Mouse (Mus musculus) E14TG2a.4 (cell line): ENCODE data around the gene Nr3c2.

Experiments
- H3K27me3 ChIP-seq: 2 replicates; pipeline ENCODE4 v1.6.1; 2014; ENCODE audit warnings: low read length, control low read depth; ENCODE audit not compliant: insufficient read depth
- H3K36me3 ChIP-seq: 2 replicates; pipeline ENCODE4 v1.6.1; 2014; ENCODE audit warnings: low read length, control low read depth; ENCODE audit not compliant: insufficient read depth
- H3K4me1 ChIP-seq: replicated peaks from 2 replicates; pipeline ENCODE4 v1.6.1; 2014; ENCODE audit warnings: low read depth, low read length, control low read depth
- H3K4me3 ChIP-seq: replicated peaks from 2 replicates; pipeline ENCODE4 v1.5.1; 2014; ENCODE audit warnings: mild to moderate bottlenecking, low read length
- H3K9me3 ChIP-seq: 2 replicates; pipeline ENCODE4 v1.6.1; 2014; ENCODE audit warnings: low read length, control low read depth
- CTCF ChIP-seq: conservative IDR thresholded peaks from 2 replicates; pipeline ENCODE4 v1.5.1; 2014; ENCODE audit warnings: low read length
- NANOG ChIP-seq: IDR thresholded peaks from 2 replicates; pipeline ENCODE4 v1.6.1; 2014; ENCODE audit warnings: borderline replicate concordance, low read length, mixed read lengths
- POU5F1 ChIP-seq: IDR thresholded peaks from 2 replicates; pipeline ENCODE4 v1.6.1; 2014; ENCODE audit warnings: low read length, borderline replicate concordance

The Nr3c2 gene

DNA sequence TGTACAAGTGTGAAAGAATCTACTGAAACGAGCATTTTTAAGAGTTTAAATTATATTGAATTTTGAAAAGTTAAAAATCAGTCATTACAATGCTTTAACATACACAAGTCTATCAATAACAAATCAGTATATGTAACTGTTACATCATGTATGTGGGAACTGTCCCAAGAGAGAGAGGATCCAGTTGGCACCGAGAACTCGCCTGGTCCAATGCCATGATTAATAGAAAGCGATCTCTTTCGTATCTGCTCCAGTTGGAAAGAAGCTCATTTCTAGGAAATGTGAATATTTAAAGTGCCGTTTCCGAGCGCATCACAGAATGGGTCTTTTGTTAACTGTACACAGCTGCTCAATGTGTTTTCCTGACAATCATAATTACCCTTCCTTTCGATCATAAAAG lies 288.5 kb downstream of the Nr3c2 start:
- TF ChIP-seq NANOG, result no peak
- TF ChIP-seq POU5F1, result no peak
- no peak for TF ChIP-seq CTCF
- H3K9me3 ChIP-seq, result no peaks in the 10 kb centered on the region
- no peaks in the 10 kb centered on the region for H3K4me1 ChIP-seq
- H3K4me3 ChIP-seq, result no peak overlapping the region
- no peaks in the 10 kb centered on the region for H3K36me3 ChIP-seq
- peaks cover 24% of the 10 kb centered on the region for H3K27me3 ChIP-seq

DNA sequence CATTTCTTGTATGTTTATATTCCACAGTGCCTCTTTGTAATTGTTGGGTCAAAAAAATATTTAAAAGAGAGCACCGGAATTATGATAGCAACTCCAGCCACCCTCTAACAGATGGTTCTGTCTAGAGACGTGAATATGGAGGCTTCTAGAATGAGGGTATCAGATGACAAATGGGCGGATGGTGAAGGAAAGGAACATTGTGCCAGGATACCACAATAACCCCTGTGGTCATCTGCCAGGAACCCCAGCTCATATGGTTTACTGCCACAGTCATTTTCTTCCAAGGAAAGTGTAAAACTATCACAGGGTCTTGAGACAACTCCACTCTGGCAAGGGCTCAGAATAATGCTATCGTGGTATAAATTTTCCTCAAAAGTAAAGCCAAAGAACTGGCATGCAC lies 289.1 kb downstream of the Nr3c2 start:
- Histone ChIP-seq H3K9me3 (no peaks in the 10 kb centered on the region), H3K4me1 (no peaks in the 10 kb centered on the region), H3K36me3 (no peaks in the 10 kb centered on the region), H3K27me3 (peaks cover 24% of the 10 kb centered on the region), H3K4me3 (no peak overlapping the region)
- no peak for TF ChIP-seq CTCF
- TF ChIP-seq POU5F1, result no peak
- TF ChIP-seq NANOG, result no peak

DNA sequence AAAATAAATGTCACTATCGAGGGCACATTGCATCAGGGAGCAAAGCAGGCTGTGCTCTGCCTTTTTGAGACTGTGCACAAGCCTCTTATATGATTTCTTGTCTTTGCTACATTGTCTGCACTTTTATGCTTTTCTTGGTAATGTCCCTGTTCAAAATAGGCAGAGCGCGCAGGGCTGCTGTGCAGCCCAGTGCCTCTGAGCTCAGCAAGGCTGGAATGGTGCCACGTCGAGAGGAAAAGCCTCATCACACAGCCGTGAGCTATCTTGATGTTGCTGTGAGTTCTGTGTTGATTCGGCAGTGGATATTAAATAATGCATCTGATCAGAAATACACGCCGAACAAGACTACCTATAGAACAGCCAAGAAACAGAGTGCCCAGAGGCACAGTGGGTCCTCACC lies 290.1 kb downstream of the Nr3c2 start:
- no peak overlapping the region for H3K4me3 ChIP-seq
- TF ChIP-seq NANOG (no peak), CTCF (no peak), POU5F1 (no peak)
- H3K9me3 ChIP-seq, result no peaks in the 10 kb centered on the region
- H3K4me1 ChIP-seq, result no peaks in the 10 kb centered on the region
- peaks cover 21% of the 10 kb centered on the region for H3K27me3 ChIP-seq
- H3K36me3 ChIP-seq, result no peaks in the 10 kb centered on the region

DNA sequence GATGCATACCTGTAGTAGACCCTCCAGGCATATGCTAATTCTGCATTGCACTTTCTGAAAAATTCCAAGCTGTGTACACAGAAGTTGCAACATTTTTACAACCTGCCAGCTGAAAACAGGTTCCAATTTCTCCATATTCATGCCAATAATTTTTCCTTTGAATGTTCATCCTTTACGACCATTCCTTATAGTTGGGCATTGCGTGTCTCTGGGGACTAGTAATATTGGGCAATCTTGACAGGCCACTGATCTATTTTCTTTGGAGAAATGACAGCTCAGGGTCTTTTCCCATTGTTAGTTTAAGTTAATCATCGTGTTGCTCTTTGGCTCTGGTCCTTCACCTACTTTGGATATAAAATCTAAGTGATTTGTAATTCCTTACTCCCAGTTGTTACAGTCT lies 291.2 kb downstream of the Nr3c2 start:
- TF ChIP-seq NANOG (no peak), CTCF (no peak), POU5F1 (no peak)
- H3K27me3 ChIP-seq, result peaks cover 15% of the 10 kb centered on the region
- H3K36me3 ChIP-seq, result no peaks in the 10 kb centered on the region
- no peaks in the 10 kb centered on the region for H3K4me1 ChIP-seq
- H3K4me3 ChIP-seq, result no peak overlapping the region
- H3K9me3 ChIP-seq, result no peaks in the 10 kb centered on the region

DNA sequence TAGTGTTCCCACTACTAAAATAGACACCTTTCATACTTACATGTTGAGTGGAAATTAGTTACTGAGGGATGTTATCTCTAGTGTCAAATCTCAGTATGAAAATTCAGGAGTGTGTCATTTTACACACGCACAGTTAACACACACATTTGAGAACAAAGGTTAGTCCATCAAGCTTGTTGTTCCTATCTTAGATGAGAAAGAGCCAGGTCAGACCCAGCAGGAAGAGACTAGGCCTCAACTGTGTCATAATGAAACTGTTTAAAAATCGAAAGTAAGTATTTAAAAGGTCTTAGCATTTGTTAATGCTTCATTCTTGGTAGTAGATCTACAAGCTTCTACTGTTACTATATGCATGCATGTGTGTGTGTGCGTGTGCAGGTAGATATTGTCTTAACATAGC lies 310.1 kb downstream of the Nr3c2 start:
- TF ChIP-seq CTCF, result no peak

DNA sequence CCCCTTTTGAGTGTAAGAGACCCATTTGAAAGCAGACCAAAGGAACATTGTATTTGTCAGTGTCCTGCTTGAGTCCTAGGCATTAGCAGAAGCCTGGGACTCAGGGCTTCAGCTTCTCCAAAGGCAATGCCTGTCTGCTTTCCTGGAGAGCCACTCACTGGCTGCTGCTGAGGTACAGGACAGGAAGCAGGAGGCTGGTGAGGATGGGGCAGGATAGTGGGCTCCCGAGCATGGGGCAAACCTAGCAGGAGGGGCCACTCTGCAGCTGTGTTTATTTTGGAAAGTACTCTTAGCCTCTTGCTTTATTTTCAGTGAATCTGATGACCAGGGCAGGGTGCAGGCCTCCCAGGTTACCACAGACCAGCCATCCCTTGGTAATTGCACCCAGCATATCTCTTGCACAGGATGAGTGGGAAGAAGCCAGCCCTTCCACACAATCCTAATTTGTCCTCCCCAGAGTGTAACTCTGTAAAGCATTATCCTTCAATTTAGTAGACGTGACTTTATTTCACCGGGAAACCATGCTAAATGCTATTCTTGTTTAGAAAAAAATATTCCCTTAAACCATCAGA lies 314.7 kb downstream of the Nr3c2 start:
- TF ChIP-seq POU5F1 (no peak), NANOG (no peak), CTCF (no peak)
- Histone ChIP-seq H3K36me3 (no peaks in the 10 kb centered on the region), H3K9me3 (no peaks in the 10 kb centered on the region)

More for the DNA sequence above, 310.1 kb downstream of the Nr3c2 start:
- Histone ChIP-seq H3K36me3 (no peaks in the 10 kb centered on the region), H3K27me3 (no peaks in the 10 kb centered on the region), H3K4me1 (no peaks in the 10 kb centered on the region), H3K4me3 (no peak overlapping the region), H3K9me3 (no peaks in the 10 kb centered on the region; the same call in 1 of the 2 replicates)

DNA sequence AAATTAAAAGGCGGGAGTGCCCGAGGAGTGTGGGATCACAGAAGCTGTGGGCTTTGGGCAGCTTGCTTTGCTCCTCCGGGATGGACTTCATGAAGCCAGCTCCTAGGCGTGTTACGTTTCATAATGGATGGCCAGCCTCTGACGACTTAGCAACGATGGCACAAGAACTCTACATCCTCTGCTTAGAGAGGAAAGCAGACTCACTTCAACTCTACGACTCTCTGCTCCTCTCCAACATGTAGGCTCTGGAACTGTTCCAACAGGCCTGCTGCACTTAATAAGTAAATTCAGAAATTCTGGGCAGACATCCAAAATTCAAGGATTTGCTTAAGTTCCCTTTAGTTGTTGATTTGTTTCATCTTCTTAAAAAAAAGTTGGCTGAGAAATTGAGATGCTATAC lies 315.4 kb downstream of the Nr3c2 start:
- TF ChIP-seq POU5F1 (no peak), NANOG (no peak), CTCF (no peak)
- no peaks in the 10 kb centered on the region for H3K9me3 ChIP-seq
- no peak overlapping the region for H3K4me3 ChIP-seq

More for the DNA sequence above, 314.7 kb downstream of the Nr3c2 start:
- H3K27me3 ChIP-seq, result no peaks in the 10 kb centered on the region
- H3K4me3 ChIP-seq, result no peak overlapping the region
- H3K4me1 ChIP-seq, result no peaks in the 10 kb centered on the region

DNA sequence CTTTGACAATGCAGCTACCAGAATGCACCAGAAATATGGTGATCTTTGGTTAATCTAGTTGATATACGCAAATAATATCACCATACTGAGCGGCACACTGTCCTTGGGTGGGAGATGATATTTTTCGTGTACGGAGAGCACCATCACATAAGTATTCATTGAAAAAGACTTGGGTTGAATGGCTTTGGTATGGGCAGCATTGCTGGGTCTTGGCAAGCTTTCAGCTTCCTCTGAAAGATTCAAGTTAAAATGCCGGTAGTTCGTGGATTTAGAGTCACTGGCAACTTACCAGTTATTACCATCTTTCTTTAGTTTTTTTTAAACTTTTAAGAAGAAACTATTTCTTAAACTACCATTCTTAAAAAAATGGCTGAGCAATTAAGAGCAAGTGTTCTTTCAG lies 315.9 kb downstream of the Nr3c2 start:
- H3K36me3 ChIP-seq, result no peaks in the 10 kb centered on the region
- no peaks in the 10 kb centered on the region for H3K27me3 ChIP-seq
- no peak overlapping the region for H3K4me3 ChIP-seq
- TF ChIP-seq NANOG, result no peak
- TF ChIP-seq POU5F1, result no peak
- no peak for TF ChIP-seq CTCF
- H3K9me3 ChIP-seq, result no peaks in the 10 kb centered on the region
- H3K4me1 ChIP-seq, result no peaks in the 10 kb centered on the region

More for the DNA sequence above, 315.4 kb downstream of the Nr3c2 start:
- H3K36me3 ChIP-seq, result no peaks in the 10 kb centered on the region
- no peaks in the 10 kb centered on the region for H3K27me3 ChIP-seq
- no peaks in the 10 kb centered on the region for H3K4me1 ChIP-seq

DNA sequence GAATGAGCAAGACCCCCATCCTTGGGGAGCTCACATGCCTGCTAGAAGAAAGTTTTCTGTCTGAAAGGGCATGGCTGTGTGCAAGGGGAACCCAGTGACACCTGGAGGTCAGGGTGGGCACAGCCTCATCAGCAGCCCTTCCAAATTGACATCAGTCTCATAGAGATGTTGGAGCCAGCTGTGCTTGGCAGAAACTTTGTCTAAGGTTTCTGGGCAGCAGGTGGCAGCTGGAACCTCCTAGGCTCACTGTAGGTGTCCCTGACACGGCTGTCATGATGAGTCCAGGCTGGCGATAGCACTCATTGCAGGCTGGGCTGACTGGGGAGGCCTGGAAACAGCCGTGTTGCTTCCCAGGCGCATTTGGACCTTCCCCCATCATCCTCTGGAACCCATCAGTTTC lies 323.9 kb downstream of the Nr3c2 start:
- Histone ChIP-seq H3K27me3 (no peaks in the 10 kb centered on the region), H3K4me1 (no peaks in the 10 kb centered on the region), H3K4me3 (no peak overlapping the region), H3K9me3 (no peaks in the 10 kb centered on the region), H3K36me3 (no peaks in the 10 kb centered on the region)
- TF ChIP-seq CTCF (no peak), NANOG (no peak), POU5F1 (no peak)
